Mouse (Mus musculus) liver, adult 2 months (tissue): Measurements from ENCODE around the gene Sgms1.

Source experiments
- CTCF ChIP-seq: fragments of 200-500 bp; IDR thresholded peaks from 2 replicates; pipeline ENCODE4 v1.5.1; 2011; ENCODE audit warnings: low read depth, low read length, control low read depth
- POLR2A ChIP-seq: fragments of 200-500 bp; IDR thresholded peaks from 2 replicates; pipeline ENCODE4 v1.6.1; 2011; ENCODE audit warnings: low read length, control low read depth; ENCODE audit not compliant: insufficient read depth; ENCODE audit errors: extremely low read depth

DNA sequence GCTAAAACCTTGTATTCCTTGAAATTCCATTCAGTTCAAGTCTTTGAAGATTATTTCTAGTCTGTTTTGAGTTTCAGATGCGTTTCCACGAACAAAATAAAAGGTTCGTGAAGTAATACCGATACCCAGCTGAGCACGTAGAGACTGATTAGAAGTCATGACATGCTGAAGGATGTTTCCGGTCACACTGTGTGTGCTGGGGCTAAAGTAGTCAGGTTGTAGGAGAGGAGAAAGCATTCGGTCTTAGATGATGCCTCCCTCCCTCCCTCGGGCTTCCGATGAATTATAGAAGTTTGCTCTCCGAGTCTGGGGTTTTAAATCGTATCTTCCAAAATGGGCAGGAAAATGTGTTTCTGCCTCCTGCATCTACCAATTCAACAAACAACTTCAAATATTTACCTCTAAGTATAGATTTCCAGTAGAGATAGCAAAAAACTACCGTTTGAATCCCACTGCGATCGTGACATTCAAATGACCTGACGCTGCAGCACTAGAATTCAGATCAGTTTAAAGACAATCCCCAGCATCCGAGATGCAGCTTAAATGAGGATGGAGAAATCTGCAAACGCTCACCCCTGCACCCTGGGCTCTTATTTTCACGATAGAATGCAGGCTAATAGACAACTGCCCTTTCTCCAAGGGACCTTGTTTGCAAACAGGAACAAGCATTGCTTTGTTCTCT, 287.1 kb downstream of the Sgms1 start:
- TF ChIP-seq CTCF (no peak), POLR2A (no peak)
